7 mouse cellular contexts compared by ENCODE assay signal in the genomic region with DNA sequence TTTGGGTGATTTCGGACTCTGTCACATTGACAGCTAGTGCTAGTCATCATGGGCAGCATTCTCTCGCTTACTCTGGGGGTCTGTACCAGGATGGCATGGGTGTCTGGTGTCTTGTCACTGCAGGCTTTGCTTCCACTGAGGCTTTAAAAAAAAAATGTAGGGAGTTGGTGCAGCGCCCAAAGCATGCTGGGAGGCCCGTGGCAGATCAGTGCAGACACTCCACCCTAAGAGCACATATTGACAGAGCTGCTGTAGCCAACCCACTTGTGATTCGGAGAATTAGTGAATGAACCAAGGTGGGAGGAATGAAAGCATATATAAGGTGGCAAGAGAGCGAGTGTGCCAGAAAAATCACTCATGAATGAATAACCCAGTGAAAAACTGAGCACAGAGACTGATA.
DNase-seq lines count a peak whose midpoint lies in the region; ATAC-seq and TF ChIP-seq lines count a peak whose summit lies in the region.
"Had no signal": no experiment of that assay in that cellular context is flagged by ENCODE, and none has a peak within 500 bp of the region (broad histone marks: within the 10 kb centered on the region; RNA-seq: fewer than 3 reads in every experiment).

No protein-coding gene starts in this region.

- H3K27ac ChIP-seq in stomach, postnatal 0 days (replicated peaks), result no peak overlapping the region

- TF ChIP-seq EP300 in stomach, postnatal 0 days (optimal IDR thresholded peaks at IDR 0.05), result no peak

- H3K27me3 ChIP-seq in stomach, postnatal 0 days (ENCODE audit: control insufficient read depth, insufficient read depth, low read length), result no peaks in the 10 kb centered on the region
- H3K27me3 ChIP-seq: CH12.LX, Patski had no signal

- no peak overlapping the region for H3K9ac ChIP-seq in stomach, postnatal 0 days (ENCODE audit: low read length)

- ATAC-seq in stomach, postnatal 0 days (ENCODE audit: low FRiP score, low TSS enrichment), result peak; percentile 70
- ATAC-seq: activated CD4-positive, CD25-positive, alpha-beta regulatory T cell, adult 4 months; CD4-positive, CD25-positive, alpha-beta regulatory T cell, adult 4 months; Patski had no signal

- no peaks in the 10 kb centered on the region for H3K4me1 ChIP-seq in stomach, postnatal 0 days (replicated peaks; ENCODE audit: control insufficient read depth, insufficient read depth)

- peak; percentile 72 for DNase-seq in stomach, postnatal 0 days (ENCODE audit: low spot score)
- no peak for DNase-seq in MN1 (ENCODE audit: low spot score)

- WGBS in stomach, postnatal 0 days, result 67% methylated on average over 6 of the region's 6 CpGs

- H3K36me3 ChIP-seq in stomach, postnatal 0 days (ENCODE audit: control insufficient read depth, insufficient read depth, low read length), result no peaks in the 10 kb centered on the region
- H3K36me3 ChIP-seq: G1E had no signal

- TF ChIP-seq CTCF in stomach, postnatal 0 days (IDR thresholded peaks at IDR 0.05; ENCODE audit: low read depth), result no peak

- no peak overlapping the region for H3K4me2 ChIP-seq in stomach, postnatal 0 days (replicated peaks; ENCODE audit: low read depth)

- no peaks in the 10 kb centered on the region for H3K9me3 ChIP-seq in stomach, postnatal 0 days (ENCODE audit: control insufficient read depth, low read length)
- H3K9me3 ChIP-seq: G1E had no signal

- H3K4me3 ChIP-seq in stomach, postnatal 0 days (ENCODE audit: low read depth, low read length), result no peak overlapping the region
